Mouse (Mus musculus) erythroblast, adult 5-6 weeks (primary cell): ENCODE results near the gene Elovl6. TPM values are rescaled to one million over a fixed set of nuclear protein-coding genes. Genes with fewer than 3 reads are reported as not detected.

Source experiments
- ATAC-seq: replicated peaks from 2 replicates; pipeline ENCODE4 v1.8.0; 2016; ENCODE audit warnings: moderate number of reproducible peaks, mild to moderate bottlenecking, moderate TSS enrichment, inconsistent platforms; ENCODE audit not compliant: poor library complexity, low FRiP score, severe bottlenecking
- total RNA-seq, 2 experiments: library from RNA; stranded (forward) in 1 of 2; stranded (reverse) in 1 of 2; fragments of 150-400 nt in 1 of 2; fragments of 200-764, 138-1000 nt in 1 of 2; gene quantifications; 2 replicates each; pipeline versions ENCODE4 v1.2.3 to v1.2.4; 2015 to 2017; ENCODE audit warnings: low replicate concordance in 2 of 2

The Elovl6 gene
- total RNA-seq, 2 experiments from 2014 or later = 1.6 to 3.7 TPM

GRCm38 (mm10) chr3:129675923-129676322, 143.8 kb downstream of the Elovl6 start:
- ATAC-seq = no peak

GRCm38 (mm10) chr3:129680258-129680657, 148.1 kb downstream of the Elovl6 start:
- ATAC-seq = no peak

DNA sequence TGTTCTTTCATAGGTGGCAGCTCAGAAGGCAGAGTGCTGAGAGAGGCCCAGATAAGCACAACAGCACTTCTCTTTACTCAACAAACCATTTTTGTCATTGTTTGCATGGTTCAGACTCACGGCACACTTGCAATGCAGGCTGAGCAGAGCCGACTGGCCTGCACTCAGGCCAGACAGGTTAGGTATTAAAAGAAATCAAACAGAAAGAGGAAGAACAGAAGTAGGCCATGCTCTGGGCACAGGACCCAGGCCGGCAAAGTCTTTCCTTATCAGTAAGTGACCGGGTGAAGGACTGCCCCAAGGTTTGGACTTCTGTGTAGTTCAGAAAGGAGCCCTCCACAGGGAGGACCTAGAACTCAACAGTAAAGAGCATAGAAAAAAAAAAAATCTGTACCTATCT, 149.7 kb downstream of the Elovl6 start:
- no peak for ATAC-seq

GRCm38 (mm10) chr3:129682389-129682788, 150.2 kb downstream of the Elovl6 start:
- ATAC-seq = no peak

- ATAC-seq = no peak
Observed at GRCm38 (mm10) chr3:129683060-129683679, 151.0 kb downstream of the Elovl6 start.

DNA sequence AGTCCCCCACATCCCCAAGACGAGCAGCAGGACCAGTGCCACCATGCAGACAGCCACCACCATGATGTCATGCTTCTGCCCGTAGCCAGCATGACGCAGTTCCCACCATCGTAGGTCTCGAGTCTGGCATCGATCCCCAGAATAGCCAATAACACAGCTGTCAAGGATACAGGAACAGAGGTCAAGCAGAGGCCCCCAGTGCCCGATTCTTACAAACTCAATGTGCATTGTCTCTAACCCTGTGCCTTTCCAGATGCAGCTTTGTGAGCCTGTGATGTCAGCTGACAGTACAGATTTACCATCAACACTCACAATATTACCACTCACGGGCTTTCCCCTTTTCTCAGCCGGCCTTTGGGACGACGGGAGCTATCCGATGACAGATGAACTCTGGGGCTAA, 154.0 kb downstream of the Elovl6 start:
- ATAC-seq = no peak

- ATAC-seq = no peak
Observed at GRCm38 (mm10) chr3:129686698-129687333, 154.7 kb downstream of the Elovl6 start.

- no peak for ATAC-seq
Observed at GRCm38 (mm10) chr3:129687429-129687828, 155.3 kb downstream of the Elovl6 start.

Other genes with a start within 250 kb of the Elovl6 start
- not detected in 2 replicates for gene Enpep, start 199.6 kb upstream of the Elovl6 start, total RNA-seq (2015; ENCODE audit: low replicate concordance)
- gene Enpep, start 199.6 kb upstream of the Elovl6 start, total RNA-seq (2017; ENCODE audit: low replicate concordance) = not detected in 2 replicates
- gene Egf, start 223.0 kb downstream of the Elovl6 start, total RNA-seq (2015; ENCODE audit: low replicate concordance) = not detected in 2 replicates
- 0.51 and 0.70 TPM in 2 replicates for gene Egf, start 223.0 kb downstream of the Elovl6 start, total RNA-seq (2017; ENCODE audit: low replicate concordance)